Mouse (Mus musculus) spleen, postnatal 4 days (tissue): ENCODE data around the gene Ints4.
"Not testable (repeated sequence)": the region's sequence is repeated elsewhere in the genome, so short reads cannot be mapped to it uniquely, and the experiment has no call there.

Experiments
- DNase-seq, 2 experiments: peaks; one replicate each; pipeline ENCODE4 v3.0.0; 2022; ENCODE audit warnings: low spot score in 2 of 2

The Ints4 gene

DNA sequence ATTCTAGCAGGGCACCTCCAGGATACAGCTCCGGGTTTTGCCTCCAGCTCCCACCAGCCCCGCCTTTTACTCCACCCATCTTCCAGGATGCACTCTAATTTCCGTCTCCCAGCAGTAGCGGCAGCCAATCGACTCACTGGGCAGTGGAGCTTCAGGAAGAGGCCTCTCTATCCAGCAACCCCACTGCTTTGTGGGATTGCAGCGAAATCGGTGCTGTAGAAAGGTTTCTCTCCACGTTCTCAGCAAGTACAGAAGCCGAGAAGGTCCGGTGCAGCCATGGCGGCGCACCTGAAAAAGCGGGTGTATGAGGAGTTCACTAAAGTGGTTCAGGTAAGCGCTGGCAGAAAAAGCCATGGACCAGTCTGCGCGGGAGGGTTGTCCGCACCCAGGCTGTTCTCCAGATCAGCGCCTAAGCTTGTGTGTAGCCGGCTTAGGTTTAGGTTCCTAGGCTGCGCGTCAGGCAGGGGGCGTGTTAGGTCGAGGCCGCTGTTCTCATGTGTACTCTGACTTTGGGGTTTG lies at the start of gene Ints4:
Ints4 (plus strand) TSS at position 136 of the 519 bp plus-strand sequence.
- DNase-seq = peak; percentile 87 to 89

DNA sequence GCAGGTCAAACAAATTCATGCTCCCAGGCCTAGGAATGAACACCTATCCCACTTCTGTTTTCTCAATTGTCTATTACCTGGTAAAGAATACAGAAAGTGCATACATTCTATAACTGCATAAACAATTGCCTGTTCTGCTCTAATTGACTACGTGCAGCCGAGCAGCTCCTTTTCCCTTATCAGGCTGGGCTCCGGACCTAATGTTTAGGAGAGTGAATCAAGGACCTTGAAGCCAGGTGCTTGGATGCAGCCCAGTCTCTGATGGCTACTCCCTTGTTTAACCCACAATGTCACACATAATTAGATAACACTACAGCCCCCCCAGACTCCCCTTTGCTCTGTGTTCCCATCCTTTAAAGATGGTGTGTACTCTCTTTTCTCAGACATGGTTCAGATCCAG lies 47.2 kb upstream of the Ints4 start:
- DNase-seq = not testable (repeated sequence)

DNA sequence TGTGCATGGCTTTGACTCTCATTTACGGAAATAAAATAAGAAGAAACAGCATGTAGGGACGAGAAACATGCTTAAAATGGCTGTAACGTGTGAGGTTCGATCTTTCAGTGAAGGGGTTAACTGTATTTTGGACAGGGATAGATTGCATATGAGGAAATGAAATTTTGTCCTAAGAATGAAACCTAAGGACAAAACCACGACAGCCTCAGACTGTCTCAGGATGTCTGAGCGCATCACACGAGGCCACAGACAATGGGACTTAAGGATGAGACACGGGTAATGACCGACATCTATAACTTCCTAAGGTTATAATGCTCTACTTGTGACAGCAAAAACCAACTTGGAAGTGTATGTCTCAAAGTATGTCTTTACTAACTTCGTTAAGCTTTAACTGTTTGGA lies 46.2 kb upstream of the Ints4 start:
- no peak for DNase-seq

DNA sequence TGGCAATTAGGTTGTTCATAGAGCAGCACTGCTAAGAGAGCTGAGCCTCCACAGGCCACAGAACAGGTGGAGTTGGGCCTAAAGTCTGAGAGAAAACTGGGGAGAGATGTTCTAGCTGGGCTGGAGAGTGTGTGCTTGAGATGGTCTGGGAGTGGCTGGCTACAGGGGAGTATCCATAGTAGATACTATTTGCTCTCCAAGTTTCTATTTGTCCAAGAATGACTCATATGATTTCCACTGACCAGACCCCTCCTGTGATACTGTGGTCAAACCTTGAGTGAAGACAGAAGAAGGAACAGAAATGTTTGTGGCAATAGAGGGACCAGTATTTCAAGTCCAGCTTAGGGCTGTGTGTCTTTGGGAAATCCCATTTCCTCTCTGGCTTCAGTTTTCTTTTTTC lies 41.8 kb upstream of the Ints4 start:
- DNase-seq = no peak

DNA sequence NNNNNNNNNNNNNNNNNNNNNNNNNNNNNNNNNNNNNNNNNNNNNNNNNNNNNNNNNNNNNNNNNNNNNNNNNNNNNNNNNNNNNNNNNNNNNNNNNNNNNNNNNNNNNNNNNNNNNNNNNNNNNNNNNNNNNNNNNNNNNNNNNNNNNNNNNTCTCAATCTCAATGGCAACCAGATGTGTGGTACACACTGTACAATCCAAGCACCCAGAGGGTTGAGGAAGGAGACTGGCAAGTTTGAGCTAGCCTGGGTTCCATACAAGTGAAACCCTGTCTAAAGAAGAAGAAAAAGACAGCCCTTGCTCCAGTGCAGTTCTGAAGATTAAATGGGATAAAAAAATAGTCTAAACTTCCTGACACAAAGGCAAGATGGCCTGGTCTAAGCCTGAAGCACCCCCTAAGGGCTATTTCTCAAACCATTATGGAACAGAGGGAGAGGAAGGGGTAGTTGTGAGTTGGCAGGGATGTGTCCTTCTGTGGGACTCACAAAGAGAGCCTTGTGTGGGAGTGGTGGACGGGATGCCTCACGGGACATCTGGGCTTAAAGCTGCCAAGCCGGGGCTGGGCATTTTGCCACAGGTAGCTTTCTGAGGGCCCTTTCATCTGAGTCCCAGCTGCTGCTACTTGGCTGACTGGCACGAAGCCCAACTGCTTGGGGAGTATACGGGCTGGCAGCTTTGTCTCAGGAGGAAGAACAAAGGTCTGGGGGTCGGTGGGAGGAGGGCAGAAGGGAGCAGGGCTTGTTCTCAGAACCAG lies 34.4 kb upstream of the Ints4 start:
- no peak for DNase-seq

DNA sequence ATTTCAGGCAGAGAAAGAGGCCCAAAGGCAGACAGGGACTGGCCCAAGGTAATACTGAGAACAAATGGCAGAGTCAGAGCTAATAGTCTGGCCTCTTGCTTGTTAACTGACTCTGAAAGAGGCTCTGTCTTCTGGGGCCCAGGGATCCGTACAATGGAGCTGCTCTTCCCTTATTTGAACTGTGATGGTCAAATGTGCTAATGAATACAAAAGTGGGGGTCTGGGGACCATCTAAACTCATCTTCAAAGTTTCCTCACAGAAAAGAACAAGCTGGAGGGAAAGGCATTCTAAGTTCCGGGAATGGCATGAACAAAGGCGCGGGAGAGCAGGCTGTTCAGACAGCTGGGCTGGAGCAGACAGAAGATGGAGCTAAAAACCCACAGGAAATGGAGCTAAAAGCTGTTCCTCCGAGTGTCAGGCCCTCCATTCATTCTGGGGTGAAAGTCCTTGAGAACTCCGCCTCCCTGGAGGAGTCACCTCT lies 33.7 kb upstream of the Ints4 start:
- no peak for DNase-seq

DNA sequence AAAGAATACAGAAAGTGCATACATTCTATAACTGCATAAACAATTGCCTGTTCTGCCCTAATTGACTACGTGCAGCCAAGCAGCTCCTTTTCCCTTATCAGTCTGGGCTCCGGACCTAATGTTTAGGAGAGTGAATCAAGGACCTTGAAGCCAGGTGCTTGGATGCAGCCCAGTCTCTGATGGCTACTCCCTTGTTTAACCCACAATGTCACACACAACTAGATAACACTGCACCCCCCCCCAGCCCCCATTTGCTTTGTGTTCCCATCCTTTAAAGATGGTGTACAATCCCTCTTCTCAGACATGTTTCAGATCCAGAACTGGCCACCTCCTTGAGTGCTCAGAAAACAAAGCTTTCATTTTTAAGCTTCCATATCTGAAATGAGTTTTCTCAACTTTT lies 29.7 kb upstream of the Ints4 start, which contains the start of gene Kctd14:
Kctd14 (plus strand) TSS at position 301 of the 400 bp plus-strand sequence.
- not testable (repeated sequence) for DNase-seq

DNA sequence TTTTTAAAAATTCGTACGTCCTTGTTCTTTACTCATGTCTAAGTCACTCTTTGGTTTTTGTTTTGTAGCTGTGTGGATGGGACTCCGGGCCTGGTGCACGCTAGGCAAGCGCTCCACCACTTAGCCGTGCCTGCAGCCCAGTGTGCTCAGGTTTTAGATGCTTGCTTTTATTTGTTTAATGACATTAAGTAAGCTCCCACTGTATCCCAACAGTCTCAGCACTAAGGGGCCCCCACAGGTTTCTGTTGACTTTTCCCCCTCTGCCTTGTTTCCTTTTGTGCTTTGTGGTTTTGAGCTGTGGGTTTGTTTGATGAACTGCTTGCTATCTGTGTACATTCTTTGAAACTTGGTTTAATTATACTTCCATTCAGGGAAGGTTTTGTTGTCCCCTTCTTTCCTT lies 28.6 kb upstream of the Ints4 start:
- no peak for DNase-seq

DNA sequence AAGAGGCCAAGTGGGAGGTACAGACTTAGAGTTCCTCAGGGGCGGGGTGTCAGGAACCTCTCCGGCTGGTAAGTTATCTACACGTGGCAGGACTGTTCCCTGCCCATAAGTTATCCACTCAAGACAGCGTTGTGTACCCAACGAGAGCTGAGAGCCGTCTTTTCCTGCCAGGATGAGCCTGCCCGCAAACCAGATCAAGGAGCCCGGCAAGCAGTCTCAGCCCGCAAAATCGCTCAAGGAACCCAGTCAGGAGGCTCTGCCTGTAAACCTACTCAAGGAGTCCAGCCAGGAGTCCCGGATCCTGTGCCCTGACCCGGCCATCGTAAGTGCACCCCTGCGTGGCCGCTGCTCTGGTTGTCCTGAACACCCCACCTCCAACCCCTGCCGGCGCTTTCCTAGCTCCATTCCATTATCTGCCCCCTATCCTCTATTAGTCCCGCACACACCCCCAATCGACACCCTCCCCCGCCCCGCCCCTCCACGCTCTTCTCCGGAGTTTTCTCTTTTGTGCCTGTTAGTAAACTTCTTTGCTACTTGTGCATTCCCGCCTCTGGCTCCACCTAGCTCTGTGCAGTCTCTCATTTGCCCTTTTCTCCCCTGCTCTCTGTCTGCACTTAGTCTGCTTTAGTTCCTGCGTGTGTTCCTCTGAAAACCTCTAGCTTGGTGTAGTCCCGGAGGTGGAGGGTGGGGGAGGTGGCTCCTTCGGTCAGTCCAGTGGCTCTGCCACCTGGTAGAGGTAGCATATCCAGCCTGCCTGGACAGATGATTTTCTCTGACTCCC lies 27.4 kb upstream of the Ints4 start:
- DNase-seq = peak; percentile 76 to 84

DNA sequence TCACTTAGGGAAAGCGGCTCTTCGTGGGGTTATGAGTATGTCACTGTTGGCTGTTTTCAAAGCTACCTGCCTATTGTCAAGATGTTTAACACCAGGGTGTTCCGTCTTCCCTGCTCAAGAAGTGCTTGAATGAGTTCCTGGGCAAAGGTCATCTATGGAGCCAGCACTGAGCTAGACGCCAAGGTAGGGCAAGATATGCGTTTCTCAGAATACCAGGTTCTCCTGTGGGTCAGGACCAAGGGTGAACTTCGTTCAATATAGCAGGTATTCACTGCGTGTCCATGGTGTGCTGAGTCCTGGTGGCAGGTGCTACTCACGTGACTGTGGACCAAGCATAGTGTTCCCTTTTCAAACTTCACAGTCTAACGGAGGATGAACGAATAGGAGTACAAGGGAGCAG lies 26.0 kb upstream of the Ints4 start:
- DNase-seq = no peak

DNA sequence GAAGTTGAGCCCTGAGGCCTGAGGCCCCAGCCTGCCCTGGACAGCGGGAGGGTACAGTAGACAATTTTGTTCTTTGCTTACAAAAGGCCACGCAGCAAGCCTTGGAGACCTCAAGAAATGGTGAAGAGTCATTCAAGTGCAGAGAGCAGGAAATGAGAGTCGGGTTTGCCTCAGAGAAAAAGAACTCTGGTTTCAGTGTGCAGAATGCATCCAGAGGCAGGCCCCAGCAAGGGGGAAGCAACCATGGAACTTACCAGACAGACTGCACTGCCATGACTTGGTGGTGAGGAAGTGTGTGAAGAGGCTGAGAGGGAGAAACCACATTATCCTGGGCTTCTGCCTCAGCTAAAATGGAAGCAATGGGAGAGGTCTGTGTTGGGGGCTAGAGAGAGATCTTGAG lies 25.2 kb upstream of the Ints4 start:
- DNase-seq = no peak

DNA sequence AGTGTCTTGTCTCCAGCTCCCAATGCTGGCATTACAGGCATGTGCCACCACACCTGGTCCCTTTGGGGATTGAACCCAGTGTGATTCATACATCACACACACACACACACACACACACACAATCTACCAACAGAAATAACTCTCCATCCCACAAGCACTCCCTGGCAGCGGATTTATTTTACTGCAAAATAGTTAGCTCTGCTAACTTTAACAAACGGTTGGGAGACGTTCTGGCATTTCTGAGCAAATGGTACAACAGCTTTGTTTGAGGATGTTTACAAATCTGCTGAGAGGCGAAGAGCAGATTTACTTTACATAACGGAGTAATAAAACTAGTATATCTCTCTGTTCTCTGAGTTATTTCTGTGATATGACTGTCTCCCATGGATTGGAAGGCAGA lies 7.8 kb upstream of the Ints4 start:
- DNase-seq = no peak

DNA sequence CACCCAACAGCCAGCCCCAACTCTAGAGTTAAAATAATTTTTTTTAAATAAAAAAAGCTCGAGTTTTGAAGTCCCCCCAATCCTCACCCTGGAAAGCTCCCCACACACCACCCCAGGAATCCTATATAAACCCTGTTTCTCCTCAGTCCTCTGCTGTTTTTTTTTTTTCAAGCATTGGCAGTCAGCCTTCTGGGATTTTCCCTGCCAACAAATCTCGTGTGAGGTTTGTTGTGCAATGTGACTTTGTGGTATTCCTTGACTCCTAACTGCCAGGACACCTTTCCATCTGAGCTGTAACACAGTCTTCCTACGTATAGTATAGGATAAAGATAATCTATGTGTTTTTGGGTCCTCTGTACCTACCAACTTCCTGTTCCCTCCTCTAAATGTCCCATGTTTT lies 1.4 kb upstream of the Ints4 start:
- DNase-seq = no peak

DNA sequence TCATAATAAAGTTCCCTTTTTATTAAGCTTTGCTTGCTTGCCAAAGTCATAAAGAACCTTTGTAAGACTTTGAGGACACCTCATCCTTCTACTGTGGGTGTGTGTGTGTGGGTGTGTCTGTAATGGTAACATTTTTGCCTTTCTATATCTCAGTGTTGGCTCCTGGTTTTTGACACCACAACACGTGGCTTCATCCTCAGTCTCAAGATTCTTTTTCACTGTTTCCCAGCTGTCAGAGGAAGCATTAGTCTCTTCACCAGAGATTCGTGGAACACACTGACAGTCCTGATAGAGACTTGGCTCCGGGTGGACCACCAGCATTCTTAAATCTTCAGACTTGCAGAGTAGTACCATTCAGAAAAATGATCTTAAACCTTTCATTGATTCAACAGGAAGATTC lies 466 bp upstream of the Ints4 start:
- DNase-seq = no peak

DNA sequence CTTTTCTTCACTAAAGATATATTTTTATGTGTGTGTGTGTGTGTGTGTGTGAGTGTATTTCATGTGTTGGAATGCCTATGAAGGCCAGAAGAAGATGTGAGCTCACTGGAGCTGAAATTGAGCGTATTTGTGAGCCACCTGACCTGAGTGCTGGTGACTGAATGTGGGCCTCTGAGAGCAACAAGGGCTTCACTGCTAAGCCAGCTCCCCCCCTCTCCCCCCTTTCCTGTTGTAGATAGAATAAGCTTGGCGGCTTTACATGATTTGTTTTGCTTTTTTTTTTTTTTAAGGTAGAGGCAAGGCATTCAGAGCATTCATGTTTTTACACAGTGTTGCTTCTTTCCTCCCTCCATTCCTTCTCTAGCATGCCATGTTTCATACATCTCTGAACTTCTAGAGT lies 2.6 kb downstream of the Ints4 start:
- DNase-seq = no peak

DNA sequence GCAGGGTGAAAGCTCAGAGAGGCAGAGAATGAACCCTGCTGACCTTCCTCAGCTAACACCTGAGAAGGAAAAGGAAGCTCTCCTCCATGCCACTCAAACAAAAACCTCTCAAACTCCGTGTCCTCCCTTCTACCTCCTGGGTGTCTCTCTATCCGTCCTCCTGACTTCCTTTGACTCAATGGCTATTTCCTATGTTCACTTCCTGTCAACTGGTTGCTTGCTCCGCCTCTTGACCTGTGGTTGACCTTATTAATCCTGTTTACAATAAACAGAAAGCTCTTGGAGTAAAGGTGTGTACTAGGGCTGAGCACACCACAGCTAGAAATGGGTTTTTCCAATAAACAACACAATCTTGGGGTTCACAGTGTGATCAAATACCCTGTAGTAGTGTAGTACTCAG lies 10.4 kb downstream of the Ints4 start:
- DNase-seq = no peak

DNA sequence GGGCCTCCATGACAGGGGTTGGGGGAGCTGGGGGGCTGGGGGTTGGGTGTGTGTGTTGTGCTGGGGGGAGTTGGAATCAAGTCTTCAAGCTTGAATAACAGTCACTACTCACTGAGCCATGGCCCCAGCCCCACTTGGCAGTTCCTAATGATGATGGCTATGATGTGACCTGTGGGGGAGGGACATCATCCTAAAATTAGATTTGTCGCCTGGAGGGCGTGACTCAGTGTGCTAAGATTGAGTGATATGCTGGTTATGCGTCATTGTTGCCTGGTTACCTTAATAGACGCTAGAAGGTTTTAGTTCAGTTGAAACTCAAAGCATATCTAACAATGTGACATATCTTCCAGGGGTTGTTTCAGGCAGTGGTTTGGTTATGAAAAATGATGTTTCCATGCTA lies 11.7 kb downstream of the Ints4 start:
- no peak for DNase-seq

DNA sequence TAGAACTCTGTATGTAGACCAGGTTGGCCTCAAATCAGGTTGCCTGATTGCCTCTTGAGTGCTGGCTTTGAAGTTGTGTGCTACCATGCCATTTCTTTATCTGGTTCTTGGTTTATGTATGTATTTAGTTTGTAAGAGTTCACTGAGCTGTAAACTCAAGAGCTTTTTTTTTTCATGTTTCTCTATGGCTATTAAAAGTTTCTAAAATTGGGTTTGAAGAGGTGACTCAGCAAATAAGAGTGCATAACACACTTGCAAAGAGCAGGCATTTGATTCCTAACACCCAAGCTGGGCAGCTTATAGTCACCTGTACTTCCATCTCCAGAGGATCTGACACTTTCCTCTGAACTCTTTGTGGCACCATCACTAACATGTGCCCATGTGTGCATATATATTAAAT lies 14.3 kb downstream of the Ints4 start:
- no peak for DNase-seq

DNA sequence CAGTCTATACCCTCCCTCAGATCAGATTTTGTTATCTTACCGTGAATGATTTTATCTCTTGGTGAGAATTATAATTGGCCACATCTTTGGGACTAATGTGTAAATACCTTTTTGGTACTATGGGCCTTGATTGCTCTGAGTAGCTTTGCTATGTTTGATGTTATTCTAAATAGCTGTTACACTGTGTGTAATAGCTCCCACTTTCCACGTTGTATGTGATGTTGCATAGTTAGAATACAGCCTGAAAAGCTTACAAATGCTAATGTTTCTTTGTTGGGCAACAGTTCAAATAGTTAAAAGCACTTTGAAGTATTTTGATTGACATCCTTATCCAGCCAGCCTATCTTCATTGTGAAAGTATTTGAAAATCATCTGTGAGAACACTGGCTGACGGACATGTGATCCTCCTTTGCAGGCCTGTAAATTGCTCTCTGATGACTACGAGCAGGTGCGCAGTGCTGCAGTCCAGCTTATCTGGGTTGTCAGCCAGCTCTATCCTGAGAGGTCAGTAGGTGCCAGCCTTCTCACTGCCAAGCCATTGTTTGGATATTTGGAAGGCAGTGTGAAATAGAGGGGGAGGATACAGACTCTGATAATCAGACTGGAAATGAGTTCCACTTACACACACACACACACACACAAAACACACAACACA lies 19.9 kb downstream of the Ints4 start:
- no peak for DNase-seq

DNA sequence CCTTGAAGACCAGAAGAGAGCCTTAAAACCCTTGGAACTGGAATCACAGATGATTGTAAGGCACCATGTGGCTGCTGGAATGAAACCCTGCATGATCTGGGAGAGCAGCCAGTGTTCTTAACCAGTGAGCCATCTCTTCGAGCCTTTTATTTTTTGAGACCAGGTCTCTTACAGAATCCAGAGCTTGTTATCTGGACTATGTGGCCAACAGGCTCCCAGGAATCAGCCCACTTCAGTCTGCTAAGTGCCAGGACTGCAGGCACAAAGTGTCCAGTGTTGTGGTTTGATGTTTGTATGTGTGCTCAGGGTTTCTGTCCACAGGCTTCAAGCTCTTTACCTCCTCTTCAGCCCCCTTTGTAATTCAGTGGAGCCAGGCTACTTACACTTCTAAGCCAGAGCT lies 34.0 kb downstream of the Ints4 start:
- no peak for DNase-seq

DNA sequence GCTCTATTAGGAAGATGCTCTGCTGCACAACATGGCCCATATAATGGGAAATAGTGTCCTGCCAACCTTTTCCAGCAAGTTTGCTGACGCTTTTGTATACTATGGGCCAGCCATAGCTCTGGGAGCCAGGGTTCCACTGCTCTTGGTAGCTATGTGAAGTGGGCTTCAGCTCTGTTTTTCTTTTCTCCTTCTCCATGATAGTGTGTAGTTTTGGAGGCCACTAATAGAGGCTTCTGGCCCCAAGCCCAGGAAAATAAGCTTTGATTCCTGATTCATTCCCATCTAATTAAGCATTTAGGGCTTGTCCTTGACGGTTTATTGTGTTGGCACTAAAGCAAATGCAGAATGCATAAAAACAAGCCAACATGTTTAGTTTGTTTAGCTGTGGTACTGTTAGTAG lies 39.2 kb downstream of the Ints4 start:
- no peak for DNase-seq

DNA sequence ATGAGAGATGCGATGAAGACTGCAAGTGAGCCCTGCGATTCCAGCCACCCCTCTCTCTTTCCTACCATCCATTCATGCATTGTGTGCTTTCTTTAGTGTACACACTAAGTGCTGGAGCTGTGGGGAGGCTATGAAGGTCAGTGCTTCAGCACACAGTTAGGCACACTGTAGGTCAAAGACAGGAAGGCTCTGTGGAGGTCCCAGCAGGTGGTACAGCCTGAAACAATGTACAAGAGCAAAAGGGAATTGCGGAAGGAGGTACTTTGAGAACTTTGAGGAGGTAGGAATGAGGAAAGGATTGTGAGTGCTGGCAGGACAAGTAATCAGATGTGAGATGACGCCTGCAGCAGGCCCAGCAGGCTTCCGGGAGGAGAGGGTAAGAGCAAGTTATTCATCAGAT lies 54.8 kb downstream of the Ints4 start:
- DNase-seq = no peak
